Mouse (Mus musculus) fat pad, adult 2 months (tissue): ENCODE measurements around the gene M1ap.

Source experiments
- DNase-seq: peaks from one replicate; pipeline ENCODE4 v3.0.0-alpha.2; 2011; ENCODE audit warnings: low read depth, low spot score; ENCODE audit errors: extremely low read depth

M1ap gene

DNA sequence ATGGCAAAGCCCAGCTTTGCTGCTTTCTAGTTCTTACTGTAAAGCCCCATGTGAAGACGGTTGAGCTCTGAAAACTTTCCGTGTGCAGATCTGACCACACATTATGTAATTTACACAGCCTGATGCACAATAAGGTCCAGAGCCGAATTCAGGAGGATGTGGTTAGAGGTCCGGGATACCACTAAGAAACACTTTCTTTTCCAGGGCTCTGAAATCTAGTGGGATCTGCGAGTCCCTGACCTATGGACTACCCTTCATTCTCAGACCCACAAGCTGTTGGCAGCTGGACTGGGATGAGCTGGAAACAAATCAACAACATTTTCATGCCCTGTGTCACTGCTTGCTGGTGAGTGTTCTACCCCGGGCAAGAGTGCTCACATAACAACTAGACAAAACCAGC is 59.4 kb downstream of the M1ap start:
- no peak for DNase-seq

DNA sequence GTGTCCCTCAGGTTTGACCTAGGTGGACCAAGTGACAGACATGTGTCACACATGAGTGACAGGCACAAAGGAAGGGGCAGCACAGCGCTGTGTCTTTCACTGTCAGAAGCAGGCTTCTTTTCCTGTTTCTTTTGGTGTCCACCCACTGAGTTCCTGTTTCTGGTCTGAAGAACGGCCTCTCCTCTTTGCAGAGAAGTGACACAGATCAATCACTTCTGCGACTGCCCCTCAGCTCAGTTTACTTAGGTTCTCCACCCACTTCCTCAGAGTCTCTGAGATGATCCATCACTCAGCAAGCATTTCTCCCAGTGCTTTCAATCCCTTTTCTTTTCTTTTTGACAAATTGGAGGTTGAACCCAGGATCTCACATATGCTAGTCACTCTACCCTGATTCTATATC is 62.0 kb downstream of the M1ap start:
- DNase-seq: no peak

DNA sequence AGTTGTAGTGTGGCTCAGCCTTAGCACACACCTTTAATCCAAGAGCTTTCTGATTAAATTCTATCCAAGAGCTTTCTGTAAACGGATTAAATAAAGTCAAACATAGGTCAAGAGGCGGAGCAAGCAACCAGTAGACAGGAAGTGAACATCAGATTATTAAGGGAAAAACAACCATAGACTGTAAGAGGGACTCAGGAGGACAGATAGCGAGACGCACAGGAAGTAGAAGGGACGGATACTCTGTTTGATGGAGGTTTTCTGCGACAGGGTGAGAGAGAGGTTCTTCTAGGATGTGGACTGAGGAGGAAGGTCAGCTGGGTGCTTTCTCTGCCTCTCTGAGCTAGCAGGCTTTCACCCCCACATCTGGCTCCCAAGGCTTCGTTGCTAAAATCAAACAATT is 63.3 kb downstream of the M1ap start:
- DNase-seq: no peak

DNA sequence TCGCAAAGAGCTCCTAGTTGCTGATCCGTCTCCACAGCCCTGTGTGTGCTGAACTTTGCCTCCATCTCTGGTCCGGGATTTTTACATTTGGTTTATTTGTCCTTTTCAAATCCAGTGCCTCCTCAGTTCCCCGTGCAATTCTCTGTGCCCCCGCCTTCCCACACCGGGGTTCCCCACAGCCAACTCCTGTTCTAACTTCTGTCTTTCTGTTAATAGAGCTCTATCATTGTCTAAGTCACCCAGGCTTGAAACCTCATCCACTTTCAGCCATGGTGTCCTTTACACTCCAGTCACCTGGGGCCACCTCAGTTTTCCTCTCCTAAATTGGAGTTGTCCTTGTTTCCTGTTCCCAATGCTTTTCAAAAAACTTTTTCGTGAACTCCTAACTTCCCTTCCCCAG is 64.6 kb downstream of the M1ap start:
- no peak for DNase-seq

DNA sequence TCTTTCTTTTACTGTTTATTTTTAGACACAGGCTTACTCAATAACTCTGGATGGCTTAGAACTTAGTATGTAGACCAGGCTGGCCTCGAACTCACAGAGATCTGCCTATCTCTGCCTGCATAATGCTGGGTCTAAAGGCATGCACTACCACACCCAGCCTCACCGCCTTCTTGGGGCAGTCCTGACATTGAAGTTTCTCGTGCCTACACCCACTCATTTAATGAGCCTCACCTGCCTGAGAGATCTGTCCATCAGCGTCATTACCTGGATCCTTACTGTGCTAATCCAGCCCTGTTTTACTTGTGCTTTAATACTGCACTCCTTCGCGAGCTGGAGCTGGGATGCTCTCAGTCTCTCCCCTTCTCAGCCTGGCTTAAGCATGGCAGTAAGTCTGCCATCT is 65.1 kb downstream of the M1ap start:
- DNase-seq: no peak

DNA sequence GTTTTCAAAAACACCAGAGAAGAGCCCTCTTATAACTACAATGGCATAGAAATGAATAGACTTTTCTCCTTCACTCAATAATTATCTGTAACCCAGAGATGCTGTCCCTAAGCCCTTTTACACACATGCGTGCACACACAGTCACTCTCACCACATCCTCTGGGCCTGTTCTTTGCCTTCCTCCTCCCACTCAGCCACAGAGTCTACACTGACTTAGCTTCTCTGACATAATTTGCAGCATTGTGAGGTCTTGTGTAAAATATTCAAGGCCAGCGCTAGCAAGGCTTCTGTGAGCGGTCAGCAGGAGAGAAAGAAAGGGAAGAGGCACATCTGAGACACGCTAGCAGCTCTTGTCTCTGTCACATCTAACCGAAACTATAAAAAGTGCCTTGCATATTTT is 66.7 kb downstream of the M1ap start:
- no peak for DNase-seq

DNA sequence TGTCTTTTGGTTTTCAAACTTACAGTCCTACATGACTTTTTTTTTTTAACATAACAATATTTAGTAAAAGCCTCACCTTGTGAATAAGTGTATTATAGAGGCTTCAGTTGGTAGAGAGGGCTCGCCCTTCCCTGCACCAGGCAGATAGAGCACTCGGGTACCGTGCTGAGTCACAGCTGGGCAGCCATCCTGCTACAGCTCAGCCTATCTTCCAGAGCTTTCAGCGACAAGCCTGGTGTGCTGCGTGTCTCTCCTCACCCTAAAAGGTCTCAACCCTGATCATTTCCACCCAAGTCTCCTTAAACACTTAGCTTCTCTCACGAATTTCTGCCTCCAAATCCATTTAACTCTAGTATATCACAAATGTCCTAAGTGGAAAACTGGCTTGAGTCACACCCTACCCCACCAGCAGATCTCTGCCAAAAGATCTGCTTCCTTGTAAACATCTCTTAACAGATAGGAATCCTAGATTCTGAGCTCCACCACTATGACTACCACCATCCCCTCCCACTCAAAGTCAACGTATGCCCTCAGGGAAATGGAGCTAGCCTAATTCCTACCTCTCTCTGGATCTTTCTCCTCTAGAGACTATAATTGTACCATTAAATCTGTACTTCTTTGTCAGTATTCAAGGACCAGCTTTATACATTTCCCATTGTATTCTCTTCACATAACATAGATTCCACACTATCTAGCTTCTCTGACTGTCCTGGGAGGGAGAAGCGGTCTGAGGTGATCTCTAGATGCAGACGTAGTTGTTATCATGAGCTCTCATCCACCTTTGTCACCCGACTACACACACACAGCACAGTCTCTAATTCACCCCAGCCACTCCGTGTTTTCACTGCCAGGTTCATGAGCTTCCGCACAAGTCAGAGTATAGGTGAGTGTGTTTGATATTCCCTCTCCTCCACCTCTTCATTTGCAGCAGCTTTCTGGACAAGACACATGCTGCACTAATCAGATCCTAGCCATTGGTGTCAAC is 68.1 kb downstream of the M1ap start:
- no peak for DNase-seq

DNA sequence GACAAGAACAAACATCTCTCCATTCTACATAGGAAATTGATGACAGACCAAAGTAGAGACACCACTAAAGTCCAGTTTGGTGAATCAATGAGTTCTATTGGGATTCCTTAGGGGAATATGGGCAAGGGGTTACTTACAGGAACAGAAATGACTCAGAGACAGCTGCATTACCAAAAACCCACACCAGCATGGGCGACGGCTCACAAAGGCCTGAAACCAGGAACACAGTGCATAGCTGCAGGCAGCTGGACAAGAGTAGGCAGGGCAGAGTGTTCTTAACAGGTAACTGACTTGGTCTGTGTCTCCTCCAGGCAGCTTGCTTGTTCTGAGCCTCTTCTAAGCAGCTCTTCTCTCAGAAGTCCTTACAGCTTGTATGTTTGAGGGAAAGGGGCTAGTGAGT is 69.0 kb downstream of the M1ap start:
- DNase-seq: no peak

DNA sequence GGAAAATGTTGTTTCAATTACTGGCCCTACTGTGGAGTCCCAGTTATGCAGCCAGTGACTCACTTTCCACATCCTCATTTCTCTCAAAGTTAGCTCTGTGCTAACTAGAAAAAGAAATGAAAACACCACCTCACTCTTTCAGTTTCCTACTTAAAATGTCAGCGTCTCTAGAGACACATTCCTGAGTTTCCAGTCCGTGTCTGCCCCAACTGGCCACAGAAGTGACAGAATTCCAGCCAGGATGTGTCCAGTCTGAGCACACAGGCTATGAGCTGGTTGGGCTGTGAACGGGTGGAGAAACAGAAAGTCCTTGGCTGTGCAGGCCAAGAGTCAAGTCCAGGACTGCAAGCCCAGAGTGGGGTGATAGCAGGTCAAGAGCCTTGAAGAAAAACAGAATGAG is 70.5 kb downstream of the M1ap start:
- DNase-seq: no peak

DNA sequence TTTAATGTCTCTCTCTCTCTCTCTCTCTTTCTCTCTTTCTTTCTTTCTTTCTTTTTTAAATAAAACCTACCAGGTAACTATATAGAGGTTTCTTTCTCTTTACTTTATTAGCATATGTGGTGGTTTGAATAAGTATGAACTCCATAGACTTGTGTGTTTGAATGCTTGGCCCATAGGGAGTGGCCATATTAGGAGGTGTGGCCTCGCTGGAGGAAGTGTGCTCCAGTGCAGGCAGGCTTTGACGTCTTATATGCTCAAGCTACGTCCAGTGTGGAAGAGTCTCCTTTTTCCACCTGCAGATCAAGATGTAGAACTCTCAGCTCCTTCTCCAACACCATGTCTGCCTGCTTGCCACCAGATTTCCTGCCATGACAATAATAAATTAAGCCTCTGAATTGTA is 72.3 kb downstream of the M1ap start:
- DNase-seq: no peak

DNA sequence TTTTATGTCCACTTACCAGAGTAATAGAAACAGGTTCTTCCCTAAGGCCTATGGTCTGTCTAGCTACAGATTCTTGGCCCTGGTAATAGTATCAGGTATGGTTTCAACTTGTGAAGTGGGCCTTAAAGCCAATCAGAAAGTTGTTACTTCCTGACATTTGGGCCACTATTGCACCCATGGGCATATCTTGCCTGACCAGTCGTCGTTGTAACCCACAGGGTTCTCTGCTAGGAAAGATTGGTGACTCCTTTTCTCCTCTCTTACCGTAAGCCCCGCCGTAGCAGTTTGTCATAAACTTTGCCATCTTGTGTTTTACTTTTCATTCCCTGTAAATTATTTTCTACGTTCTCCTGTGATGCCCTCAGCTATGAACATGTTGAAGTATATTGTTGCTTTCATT is 73.4 kb downstream of the M1ap start:
- no peak for DNase-seq

DNA sequence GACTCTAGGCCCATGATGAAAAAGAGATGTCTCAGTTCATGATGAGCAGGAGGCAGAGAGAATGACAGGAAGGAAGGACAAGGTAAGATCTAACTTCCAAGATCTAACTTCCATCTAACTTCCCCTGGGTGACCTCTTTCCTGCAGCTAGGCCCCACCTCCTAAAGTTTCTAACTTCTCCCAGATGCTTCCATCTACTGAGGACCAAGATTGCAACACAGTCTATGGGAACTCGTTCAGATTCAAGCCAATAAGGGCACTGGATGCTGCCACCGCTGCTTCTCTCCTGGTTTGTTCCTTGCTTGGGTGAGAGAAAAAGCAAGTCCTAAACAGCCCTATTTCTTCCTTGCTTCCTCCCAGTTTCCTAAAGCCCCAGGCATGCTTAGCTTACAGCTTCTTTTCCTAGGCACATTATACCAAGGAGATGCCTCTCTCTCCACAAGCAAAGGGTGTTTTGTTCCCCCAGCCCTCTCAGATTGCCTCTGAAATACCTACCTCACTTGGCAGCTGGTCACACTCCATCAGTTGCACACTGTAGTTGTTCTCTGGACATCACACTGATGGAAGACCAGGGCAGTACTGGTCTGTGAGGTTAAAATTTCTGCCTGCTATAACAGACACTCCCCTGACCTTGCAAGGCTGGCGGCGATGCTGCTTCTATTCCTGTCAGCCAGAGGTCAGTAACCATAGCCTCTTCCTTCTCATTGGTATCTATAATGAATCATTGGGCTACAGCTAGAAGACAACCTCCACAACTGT is 74.3 kb downstream of the M1ap start:
- no peak for DNase-seq

DNA sequence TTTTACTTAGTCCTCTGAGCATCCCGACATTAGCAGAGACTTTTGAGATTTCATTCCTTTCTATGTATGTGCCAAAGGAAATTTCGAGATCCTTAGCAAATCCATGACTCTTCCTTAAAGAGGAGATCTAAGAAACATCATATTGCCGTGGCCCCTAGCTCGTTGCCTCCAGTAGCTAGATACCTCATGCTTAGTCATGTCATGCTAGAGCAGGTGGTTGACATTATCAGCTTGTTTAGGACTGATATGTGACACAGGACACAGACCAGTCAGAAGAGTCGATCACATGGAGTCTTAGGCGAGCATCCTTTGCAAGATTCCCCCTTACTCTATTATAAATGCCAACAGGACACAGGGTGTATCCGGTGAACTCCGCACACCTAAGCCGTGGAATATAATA is 76.3 kb downstream of the M1ap start:
- DNase-seq: no peak

DNA sequence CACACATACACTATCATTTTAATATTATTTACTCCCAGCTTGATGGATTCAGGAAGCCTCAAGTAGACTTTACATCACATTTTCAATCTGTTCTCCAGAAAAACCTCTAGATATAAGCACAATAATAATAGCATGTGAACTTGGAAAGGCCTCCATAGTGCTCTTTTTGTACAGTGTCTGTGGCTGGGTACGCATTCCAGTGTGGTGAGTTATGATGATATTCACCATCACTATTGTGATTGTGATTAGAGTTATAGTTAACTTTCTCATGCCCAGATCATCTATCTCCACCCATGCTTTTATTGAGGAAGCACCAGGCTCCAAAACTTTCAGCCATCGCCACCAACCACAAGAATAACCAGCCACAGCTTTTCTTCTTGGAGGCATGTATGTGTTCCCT is 77.1 kb downstream of the M1ap start:
- no peak for DNase-seq

DNA sequence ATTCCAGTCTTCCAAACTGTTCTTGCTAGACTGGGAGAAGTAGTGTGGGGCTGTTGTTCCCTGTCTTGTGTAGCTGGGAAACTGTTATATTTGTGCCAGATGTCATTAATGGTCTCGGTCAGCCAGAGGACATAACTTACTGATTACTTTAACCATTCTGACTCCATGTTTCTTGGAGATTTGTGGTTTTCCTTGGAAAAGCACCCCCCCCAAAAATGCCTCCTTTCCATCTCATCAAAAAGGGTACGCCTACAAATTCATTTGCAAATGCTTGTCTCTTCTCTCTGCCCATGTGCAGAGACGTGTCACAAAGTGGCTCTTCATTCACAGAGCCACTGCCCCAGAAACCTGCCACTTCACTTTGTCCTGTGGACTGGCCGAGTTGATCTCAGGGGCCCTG is 77.7 kb downstream of the M1ap start:
- no peak for DNase-seq

DNA sequence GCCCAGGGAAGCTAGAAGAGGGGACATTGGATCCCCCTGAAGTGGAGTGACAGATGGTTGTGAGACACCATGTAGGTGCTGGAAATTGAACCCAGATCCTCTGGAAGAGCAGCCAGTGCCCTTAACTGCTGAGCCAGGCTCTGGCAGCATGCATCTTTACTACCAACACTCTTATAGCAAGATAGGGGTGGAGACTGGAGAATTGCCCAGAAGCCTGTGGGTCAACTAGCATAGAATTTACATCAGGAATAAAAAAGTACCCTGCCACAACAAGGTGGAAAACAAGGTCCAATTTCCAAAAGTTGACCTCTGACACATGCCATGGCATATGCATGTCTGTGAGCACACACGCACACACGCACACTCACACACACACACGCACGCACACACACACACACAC is 78.5 kb downstream of the M1ap start:
- no peak for DNase-seq

DNA sequence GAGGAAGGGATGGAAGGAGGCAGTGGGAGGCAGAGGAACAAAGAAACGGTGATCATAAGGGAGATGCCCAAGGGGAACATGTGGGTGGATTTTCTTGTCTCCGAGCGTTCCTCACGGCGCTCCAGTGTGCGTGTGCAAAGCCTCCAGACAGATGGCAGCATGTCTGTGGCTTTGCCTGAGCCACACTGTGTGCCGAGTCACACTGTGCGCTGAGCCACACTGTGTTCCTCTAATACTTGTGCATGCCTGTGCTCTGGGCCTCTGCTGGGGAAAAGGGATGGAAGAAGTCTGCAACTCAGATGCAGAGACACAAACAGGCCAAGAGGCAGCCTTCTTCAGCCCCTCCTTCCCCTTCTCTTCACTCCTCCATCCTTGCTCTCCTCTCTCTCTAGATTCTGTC is 80.6 kb downstream of the M1ap start:
- DNase-seq: no peak

DNA sequence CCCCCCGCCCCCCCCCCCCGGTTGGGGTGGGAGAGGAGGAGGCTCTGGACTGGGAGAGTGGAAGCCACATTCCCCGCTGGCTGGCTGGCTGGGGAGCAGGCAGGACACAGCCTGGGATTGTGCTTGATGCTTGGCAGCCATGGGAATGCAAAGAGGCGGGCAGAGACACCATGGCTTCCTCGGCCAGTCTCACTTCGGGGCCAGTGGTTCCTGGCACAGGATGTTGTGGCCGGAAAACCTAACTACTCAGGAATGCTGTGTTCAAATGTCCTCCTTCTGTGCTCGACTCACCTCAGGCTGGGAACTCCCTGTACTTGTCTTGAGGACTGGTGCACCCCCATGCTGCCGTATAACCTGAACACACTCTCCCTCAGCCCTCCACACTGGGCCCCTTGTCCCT is 81.0 kb downstream of the M1ap start:
- DNase-seq: no peak

DNA sequence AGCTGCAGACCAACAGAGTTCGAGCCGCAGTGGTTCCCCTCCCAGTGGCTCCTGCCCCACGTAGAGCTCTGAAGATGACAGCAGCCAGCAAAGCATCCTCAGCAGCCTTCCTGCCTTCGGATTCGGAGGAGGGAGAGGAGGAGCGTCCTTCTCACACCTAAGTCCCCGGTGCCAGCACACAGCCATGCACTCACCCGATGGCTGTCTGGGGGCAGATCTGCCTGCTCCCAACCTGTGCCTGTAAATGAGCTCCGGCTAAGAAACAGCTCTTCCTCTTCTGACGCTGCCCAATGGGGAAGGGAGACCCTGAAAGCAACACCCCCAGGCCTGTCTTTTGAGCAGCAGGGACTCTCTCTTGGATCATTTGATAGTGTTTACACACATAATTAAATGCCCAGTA is 83.1 kb downstream of the M1ap start:
- DNase-seq: no peak

DNA sequence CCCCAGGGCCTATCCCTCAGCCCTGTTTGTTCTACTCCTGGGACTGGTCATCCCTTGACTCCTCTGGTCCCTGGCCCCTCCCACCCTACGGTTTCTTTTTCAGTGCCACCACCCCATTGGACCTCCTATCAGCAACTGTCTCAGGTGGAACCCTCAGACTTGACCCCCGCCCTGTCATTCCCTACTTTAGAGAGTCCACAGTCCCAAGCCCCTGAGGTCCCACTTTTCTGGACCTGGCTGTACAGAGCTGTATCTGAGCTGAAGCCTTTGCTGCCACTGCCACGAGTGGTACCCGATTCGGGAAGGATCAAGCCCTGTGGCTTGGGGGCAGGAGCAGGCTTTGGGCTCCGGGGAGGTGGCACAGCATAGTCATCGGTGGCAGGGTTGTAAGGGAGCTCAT is 84.4 kb downstream of the M1ap start:
- DNase-seq: no peak

DNA sequence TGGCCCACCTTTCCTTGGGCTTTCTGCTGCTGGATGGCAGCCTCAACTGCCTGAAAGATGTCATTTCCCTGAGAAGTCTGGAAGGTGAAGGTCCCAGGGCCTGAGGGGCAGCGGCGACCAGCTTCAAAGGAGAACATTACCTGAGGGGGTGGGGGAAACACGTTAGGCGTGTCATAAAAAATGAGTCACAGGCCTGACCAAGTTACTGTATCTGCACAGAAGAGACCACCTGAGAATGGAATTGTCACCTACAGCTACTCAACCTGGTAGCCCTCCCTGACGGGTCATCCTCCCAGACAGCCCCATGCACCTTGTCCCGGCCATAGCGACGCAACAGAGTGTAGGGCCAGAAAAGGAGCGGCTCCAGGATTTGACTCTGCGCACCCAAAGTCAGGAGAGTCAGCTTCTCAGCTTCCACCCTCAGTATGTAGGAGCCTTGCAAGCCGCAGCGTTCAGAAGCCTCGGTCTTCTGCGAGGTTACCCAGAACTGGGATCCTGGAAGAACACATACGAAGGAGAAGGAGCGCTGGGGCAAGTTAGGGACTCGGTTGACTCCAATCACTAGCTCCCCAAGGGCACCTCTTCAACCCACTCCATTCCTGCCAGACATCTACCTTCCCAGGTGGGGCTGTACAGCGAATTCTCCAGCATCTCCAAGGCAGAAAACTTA is 85.4 kb downstream of the M1ap start:
- DNase-seq: no peak

DNA sequence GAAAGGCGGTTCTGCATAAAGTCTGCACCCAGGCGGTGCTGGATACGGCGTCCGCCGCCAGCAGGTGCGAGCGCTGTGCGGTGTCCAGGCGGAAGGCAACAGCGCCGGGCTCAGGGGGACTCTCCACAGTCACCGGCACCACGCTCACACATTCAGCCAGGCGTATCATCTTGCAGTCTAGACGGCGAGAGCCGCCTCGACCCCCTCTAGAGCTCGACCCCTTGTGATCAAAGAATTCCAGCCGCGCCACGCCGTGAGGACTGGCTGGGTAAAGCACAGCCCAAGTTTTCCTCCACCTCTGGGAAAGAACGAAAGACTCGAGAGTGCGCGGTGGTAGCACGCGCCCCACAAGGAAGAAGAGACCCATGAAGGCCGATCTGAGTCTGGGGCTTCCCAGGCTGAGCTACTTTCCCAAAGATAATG is 86.1 kb downstream of the M1ap start:
- no peak for DNase-seq
